Mouse (Mus musculus) neural tube, embryonic 10.5 days (tissue): ENCODE data around the gene Nanos2.

Experiments used
- DNase-seq: peaks from one replicate; pipeline ENCODE4 v3.0.0-alpha.2; 2017; ENCODE audit warnings: low spot score; ENCODE audit errors: extremely low spot score

The Nanos2 gene

DNA sequence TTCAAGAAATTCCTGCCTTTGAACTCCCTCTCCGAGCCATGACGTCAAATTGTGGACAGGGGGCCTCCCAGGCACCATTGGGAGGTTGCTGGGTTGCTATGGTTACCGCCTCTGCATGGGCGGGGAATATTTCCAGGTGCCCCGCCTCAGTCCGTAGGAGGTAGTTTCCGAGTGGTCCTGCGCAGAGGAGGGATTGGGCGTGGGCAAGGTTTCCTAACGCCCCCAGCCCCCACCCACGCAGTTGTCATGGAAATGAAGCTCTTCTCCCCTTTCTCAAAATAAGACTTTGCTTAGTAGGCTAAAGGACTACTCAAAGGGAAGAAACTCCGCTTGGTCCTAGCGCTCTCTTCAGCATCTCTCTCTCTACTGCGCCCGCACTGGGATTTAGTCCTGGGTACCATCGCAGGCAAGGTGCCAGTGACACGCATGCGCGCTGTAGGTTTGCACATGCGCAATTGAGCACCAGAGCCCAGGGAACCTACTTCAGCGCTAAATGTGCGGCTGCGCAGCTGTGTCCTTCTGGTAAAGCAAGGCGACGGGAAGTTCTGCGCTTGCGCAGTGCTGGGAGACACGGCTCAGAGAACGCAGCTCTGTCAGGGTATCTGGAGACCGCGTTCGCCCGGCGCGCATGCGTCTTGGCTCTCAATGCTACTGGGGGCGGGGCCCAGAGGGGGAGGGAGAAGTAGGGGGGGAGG lies 3.5 kb downstream of the Nanos2 start, which contains the start of gene Mypop:
Gene Mypop, plus strand, starts transcription at position 645 of the 695 bp plus-strand sequence.
- peak; percentile 100 for DNase-seq

DNA sequence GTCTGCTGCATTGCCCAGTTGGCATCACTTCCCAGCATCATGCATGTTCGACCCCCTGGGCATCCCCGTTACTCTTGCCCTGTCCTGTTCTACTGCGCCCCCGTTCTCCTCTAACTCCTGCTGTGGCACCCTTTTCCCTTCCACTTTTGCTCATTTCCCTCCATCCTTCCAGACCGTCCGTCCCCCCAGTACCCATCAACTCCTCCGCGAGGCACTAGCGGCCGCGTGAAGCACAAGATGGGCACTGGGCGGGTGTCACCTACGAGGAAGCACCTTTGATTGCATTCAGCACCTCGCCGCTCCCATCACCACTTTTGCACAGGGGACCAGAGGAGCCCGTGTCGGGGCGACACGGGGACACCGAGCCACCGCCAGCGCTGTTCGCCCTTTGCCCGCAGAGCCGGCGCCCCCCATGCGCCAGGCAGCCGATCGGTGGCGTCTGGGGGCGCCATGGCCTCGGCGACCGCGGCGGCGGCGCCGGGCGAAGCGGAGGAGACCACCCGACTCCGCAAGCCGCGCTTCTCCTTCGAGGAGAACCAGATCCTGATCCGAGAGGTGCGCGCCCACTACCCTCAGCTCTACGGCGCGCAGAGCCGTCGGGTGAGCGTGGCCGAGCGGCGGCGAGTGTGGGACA lies 4.6 kb downstream of the Nanos2 start:
- peak; percentile 61 for DNase-seq

DNA sequence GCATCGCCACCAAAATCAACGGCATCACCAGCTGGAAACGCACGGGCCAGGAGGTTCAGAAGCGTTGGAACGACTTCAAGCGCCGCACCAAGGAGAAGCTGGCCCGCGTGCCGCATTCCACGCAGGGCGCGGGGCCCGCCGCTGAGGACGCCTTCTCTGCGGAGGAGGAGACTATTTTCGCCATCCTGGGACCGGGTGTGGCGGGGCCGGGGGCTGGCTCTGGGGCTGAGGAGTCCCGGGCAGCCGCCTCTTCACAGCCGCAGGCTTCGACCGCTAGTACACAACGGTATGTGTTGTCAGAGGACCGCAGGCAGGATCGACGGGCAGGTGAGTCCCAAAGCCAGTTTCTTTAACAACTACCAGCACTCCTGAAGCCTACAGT lies 5.1 kb downstream of the Nanos2 start:
- peak; percentile 55 for DNase-seq

DNA sequence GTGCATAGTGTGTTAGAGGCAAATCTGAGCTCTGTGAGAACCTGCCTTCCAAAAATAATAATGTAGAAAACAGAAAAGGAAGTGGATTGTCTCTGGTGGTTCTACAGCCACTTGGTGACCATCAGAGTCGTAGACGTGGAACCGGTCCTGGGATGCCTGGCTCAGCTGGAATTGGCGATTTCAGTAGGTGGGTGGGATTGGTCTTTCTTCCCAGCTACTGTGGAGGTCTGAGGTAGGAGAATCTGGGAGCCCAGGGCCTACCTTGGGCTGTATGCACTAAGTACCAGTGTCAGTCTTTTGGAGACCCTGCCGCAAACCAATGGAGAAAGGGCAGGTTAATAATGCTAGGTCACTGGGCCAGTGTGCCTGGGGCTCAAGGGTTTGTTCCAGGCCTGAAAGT lies 5.8 kb downstream of the Nanos2 start:
- no peak for DNase-seq

DNA sequence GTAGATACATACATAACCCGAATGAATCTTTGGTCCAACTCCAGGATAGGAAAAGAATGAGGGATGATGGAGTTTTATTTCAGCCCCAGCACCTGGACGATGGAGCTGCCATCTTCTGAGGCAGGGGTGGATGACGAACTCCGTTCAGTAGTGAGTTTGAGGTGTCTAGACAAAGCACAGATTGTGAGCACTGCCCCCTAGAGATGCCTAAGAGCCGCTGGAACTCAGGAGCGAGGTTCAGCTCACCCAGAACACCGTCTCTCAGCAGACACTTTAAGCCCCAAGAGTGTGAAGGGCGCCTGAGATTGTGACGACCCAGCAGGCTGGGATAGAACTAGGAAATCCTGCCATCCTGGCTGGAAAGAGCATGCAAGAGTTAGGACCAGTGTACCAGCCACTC lies 11.6 kb downstream of the Nanos2 start:
- DNase-seq, result no peak

DNA sequence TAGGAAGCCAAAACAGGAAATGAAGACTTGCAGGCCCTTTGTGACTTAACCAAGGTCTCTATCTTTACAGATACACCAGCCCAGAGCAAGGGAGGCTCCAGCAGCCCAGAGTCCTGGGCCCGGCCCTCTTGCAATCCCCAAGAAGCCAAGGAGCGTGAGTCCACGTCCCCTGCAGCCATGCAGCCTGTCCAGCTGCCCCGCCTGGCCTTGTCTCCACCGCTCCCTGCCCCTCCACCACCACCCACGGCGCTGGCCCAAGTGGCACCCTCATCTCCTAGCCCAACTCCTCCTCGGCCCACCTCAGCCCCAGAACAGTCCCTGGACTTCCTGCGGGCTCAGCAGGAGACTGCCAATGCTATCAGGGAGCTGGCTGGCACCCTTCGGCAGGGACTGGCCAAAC lies 13.2 kb downstream of the Nanos2 start:
- DNase-seq, result no peak

DNA sequence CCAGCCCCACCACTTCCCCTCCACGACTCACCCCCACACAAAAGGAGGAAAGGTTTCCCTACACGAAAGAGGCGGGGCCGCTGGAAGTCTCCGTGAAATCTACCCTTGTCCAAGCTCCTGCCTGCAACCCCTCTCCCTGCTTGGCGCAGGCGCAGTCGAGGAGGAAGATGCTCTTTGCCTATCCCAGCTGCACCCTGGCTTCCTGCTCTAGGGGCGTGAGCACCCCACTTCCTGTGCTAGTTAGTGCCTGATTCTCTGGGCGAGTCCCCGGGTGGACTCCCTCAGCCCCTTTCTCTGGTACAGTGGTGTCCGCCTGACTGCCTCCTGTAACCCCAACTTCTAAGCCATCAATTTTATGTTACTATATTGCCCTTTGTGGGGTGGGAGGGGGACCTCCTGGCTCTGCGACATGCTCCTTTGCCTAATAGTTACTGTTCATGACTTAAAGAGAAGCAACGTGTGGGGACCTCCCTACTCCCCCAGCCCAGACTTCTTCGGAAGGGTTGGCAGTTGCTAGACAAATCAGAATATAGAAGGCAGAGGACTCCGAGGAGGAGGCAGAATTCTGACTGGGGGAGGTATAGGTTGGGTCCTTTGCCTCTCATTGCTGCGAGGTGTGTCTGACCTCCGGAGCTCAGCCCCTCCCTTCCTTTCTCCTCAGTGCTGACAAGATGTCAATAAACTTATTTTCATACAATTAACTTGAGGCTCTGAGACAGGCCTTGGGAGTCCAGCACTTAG lies 14.0 kb downstream of the Nanos2 start:
- peak; percentile 60 for DNase-seq

DNA sequence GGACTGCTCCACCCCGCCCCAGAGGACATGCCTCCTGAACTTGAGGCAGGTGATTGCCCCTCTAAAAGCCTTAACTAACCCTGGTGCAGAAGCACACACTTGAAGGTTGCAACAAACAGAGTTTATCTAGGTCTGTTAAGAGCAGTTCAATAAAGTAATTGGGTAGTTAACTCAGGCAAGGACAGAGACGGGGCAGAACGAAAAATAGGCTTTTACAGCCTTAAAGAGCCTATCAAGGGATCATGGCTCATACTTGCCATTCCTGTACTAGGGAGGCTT lies 14.5 kb downstream of the Nanos2 start:
- no peak for DNase-seq

DNA sequence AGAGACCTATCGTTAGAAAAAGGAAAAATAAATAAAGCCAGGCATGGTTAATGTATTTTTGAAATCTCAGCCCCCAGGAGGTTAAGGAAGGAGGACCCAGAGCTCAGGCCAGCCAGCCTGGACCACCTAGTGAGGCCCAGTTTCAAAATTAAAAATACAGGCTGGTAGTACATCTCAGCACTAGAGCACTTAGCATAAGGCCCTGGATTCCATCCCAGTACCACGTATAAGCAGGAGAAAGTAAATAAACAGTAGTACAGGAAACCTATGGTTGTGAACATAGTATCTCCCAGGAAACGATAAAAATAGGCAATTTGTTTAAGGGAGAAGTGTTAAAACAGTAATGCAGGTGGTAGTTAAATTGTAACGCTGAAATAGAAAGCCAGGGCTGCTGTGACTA lies 14.9 kb downstream of the Nanos2 start:
- DNase-seq, result no peak

DNA sequence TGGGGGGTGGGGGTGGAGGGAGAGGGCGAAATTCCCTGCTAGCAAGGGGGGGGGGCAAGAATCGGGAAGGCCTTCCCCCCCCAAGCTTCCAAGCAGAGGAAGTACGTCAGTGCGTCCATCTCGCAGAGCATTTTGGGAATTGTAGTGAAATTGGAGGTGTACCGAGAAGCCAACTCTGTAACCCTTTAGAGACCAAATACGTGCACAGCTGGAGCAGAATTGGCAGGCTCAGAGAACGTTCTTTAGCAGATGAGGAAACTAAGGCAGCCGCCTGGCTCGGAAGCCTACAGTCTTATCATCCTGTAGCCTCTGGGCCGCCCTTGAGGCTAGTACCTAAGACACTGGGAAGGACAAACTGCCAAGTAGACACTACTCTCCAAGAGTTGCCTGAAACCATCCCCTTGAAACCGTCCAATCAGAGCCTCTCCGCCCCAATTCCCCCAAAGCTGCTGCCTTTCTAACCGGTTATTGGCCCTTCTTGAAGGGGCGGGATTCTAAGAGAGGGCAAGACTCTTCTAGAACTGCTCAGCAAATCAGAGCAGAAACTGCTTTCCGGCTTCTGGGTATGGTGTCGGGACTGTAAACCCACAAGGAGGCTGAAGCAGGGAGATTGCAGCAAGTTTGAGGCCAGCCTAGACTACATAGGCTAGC lies 15.8 kb downstream of the Nanos2 start:
- DNase-seq, result peak; percentile 74

DNA sequence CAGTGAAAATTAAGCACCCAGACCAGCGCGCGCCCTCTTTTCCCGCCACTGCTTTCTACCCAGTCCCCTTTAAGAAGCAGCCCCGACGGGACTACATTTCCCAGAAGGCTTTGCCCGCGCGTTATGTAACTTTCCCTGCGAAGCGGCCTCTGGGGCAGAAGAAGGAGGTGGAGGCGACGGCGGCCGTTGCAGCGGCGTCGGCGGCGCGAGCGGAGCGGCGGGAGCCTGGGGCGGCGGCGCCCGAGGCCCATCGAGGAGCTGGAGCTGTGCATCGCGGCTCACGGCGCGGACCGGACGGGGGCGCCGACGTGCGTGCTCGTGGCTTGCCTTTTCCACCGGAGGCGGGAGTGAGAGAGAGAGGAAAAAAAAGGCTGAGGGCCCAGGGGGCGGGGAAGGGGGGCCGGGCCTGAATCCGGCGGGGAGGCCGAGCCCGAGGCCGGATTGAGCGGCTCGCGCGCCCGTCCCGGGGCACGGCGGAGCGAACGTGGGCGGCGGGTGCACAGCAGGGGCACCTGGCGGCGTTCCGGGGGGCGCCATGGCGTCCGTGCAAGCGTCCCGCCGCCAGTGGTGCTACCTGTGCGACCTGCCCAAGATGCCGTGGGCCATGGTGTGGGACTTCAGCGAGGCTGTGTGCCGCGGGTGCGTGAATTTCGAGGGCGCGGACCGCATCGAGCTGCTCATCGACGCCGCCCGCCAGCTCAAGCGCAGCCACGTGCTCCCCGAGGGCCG lies 16.9 kb downstream of the Nanos2 start, which contains the start of gene Irf2bp1:
Gene Irf2bp1, plus strand, starts transcription at position 143 of the 729 bp plus-strand sequence.
- peak; percentile 92 for DNase-seq

DNA sequence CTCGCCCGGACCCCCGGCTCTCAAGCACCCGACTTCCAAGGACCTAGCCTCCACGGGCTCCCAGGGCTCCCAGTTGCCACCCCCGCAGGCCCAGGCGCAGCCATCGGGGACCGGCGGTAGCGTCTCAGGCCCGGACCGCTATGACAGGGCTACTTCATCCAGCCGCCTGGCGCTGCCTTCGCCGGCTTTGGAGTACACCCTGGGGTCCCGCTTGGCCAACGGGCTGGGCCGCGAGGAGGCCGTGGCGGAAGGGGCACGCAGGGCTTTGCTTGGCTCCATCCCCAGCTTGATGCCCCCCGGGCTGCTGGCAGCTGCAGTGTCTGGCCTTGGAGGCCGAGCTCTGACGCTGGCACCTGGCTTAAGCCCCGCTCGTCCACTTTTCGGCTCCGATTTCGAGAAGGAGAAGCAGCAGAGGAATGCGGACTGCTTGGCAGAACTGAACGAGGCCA lies 17.5 kb downstream of the Nanos2 start:
- DNase-seq, result peak; percentile 52

DNA sequence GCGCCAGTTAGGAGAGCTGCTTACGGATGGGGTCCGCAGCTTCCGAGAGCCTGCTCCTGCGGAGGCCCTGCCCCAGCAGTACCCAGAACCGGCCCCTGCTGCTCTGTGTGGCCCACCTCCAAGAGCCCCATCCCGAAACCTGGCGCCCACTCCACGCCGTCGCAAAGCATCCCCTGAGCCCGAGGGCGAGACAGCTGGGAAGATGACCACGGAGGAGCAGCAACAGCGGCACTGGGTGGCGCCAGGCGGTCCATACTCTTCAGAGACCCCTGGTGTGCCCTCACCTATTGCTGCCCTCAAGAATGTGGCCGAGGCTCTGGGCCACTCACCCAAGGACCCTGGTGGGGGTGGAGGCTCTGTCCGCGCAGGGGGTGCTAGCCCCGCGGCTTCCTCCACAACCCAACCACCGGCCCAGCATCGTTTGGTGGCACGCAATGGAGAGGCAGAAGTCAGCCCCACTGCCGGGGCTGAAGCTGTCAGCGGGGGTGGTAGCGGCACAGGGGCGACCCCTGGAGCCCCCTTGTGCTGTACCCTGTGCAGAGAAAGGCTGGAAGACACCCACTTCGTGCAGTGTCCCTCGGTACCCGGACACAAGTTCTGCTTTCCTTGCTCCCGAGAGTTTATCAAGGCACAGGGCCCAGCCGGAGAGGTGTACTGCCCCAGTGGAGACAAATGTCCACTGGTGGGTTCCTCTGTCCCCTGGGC lies 18.4 kb downstream of the Nanos2 start:
- no peak for DNase-seq

DNA sequence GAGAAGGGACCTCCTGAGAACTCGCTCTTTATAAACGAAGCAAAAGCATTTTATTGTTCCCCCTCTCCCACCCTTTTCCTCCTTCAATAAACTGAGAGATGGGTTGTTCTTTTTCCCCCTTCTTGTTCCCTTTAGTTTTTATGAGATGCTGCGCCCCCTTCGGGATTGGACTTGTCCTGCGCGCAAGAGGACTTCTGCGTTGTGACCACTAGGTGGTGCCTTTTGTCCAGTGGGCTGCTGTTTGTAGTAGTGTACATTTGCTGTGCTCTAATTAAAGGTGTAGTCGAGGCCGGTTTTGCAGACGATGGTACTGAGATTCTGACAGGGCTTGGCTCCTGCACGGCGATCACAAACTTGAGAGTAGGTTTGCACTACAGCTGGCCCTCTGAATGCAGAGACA lies 19.3 kb downstream of the Nanos2 start:
- peak; percentile 80 for DNase-seq

DNA sequence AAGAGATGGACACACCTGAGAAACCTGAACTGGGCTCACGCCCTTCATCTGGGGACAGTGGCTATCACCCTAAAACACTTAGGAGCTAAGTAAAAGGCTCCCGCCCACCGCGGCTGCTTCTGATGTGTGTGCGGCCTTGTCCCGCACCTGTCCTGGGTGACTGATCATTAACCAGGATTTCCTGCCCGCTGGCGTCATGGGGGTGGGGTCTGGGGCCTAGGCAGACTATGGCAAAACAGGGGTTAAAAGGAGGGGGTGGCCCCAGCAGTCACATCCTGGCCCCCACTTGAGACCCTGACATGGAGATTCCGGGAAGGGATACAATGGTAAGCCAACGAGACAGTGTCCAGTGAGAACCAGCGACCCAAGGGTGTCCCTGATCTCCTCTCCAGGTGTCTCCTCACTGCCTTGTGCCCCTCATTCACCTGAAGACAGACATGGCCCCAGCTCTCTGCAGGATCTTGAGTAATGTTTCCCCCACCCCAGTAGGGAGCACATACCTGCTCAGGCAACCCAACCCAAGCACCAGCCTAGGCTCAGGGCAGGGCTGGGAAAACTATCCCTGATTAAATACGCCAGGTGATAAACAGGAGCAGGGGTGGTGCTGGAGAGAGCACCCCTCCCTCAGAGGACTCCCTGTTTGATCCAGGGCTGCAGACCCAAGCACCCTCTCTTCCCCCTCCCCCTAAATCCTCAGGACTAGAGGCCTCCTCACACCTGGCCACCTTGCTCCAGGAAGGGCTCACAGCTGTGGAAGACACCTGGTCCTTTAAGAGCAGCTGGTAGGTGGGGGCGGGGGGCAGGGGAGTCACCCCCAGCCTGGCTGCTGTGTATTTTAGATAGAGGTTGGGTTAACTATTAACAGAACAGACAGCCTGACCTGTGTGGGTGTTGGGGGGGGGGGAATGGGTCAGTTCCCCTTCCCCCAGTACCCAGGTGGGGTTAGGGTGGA lies 20.1 kb downstream of the Nanos2 start:
- DNase-seq, result no peak

DNA sequence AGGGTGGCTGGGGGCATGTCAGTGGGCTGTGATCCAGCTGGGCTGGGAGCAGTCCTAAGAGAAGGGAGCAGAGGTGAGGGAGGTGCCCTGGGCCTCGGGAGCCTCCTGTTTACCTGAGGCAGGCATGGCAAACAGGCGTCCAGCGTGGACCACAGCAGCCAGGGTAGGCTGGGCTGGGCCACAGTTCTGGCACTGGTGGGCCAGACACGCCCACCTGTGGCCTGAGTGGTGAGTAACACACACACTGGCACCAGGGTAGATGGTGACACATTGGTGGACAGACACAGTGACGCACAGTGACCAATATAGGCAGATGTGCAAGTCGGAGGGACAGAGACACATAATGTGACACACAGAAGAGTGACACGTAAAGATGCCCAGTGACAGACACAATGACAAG lies 23.4 kb downstream of the Nanos2 start:
- no peak for DNase-seq

DNA sequence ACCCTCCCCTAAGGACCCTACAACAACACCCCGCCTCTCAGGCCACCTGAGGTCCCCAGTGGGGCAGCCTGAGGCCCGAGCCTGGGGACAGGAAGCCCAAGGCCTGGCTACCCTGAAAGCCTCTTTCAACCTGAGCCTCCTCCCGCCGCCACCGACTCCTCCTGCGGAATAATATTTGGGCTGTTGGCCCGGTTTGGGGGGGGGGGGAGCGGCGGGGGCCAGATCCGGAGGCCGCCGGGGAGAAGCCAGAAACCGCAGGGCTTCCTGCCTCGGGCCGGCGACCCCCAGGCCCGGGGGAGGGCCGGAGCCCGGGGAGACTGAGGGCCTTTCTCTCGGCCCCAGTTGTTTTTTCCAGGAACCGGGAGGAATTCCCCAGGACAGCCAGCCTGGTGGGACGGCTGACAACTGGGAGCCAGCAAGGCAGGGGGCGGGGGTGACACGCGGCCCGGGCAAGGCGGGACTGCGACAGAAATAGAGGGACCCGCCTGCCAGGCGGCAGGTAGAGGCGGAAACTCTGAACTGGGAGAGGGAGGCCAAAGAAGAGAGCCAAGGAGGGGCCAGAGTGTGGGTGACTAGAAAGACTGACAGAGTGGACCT lies 24.9 kb downstream of the Nanos2 start:
- no peak for DNase-seq

DNA sequence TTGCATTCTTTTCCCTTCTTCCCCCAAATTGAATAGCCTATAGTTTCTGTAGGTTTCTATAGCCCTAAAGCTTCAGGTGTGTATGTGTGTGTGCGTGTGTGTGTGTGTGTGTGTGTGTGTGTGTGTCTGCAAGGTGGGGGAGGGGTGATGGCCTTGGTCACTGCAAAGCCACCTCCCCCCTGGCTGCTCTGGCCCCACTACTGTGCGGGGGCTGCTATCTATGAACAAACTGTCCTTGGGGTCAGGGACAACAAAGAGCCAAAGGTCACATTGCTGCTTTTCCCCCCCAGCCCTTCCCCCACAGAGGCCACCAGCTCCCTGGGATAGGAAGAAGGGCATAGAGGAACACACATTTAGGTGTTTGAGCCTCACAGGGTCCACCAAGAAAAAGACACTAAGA lies 25.7 kb downstream of the Nanos2 start:
- no peak for DNase-seq

DNA sequence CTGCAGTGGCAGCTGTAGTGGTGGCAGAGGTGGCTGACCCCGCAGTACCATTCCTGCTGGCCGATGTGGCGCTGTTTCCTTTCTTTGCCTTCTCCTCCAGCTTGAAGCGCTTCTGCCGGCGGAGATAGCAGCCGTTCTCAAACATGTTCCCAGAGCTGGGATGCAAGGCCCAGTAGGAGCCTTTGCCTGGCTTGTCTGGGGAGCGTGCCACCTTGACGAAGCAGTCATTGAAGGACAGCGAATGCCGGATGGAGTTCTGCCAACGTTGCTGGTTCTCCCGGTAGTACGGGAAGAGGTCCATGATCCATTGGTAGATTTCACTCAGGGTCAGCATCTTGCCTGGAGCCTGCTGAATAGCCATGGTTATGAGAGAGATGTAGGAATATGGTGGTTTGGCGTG lies 27.3 kb downstream of the Nanos2 start:
- DNase-seq, result no peak
